Mouse (Mus musculus) embryonic facial prominence, embryonic 15.5 days (tissue): ENCODE measurements at regions not wholly inside any gene's neighbourhood (a gene's known extent, or its start where the extent isn't known, plus 50 kb on each side); places are given as distances from the start of the nearest gene placed in this dataset.

Experiments used
- ATAC-seq: fragments of 200-750 bp; cut with Nextera tagmentation; 2 replicates; pipeline ENCODE4 v1.8.0; 2017; ENCODE audit warnings: low read depth, moderate TSS enrichment; ENCODE audit not compliant: insufficient number of reproducible peaks, low FRiP score, low TSS enrichment
- H3K27ac ChIP-seq: fragments of 300-500 bp; sonication (generic); replicated peaks from 2 replicates; pipeline ENCODE4 v1.5.1; 2015; ENCODE audit warnings: mild to moderate bottlenecking, inconsistent platforms
- H3K27me3 ChIP-seq: fragments of 300-500 bp; sonication (generic); 2 replicates; pipeline ENCODE4 v1.6.1; 2015; ENCODE audit warnings: inconsistent platforms
- H3K36me3 ChIP-seq: fragments of 300-500 bp; sonication (generic); 2 replicates; pipeline ENCODE4 v1.6.1; 2015; ENCODE audit warnings: mild to moderate bottlenecking, inconsistent platforms
- H3K4me1 ChIP-seq: fragments of 300-500 bp; sonication (generic); 2 replicates; pipeline ENCODE4 v1.6.1; 2015; ENCODE audit warnings: inconsistent platforms
- H3K4me2 ChIP-seq: fragments of 300-500 bp; sonication (generic); replicated peaks from 2 replicates; pipeline ENCODE4 v1.6.1; 2015; ENCODE audit warnings: mild to moderate bottlenecking, inconsistent platforms
- H3K4me3 ChIP-seq: fragments of 300-500 bp; sonication (generic); replicated peaks from 2 replicates; pipeline ENCODE4 v1.5.1; 2015; ENCODE audit warnings: mild to moderate bottlenecking, inconsistent platforms
- H3K9ac ChIP-seq: fragments of 300-500 bp; sonication (generic); 2 replicates; pipeline ENCODE4 v1.6.1; 2015; ENCODE audit warnings: inconsistent platforms
- H3K9me3 ChIP-seq: fragments of 300-500 bp; sonication (generic); replicated peaks from 2 replicates; pipeline ENCODE4 v1.6.1; 2016; ENCODE audit warnings: inconsistent platforms
- WGBS: fragments of 180-500 bp; shearing (Covaris S2); methylation state at CpG from one replicate; pipeline ENCODE4 v1.1.7; 2015; 5-methylcytosine and 5-hydroxymethylcytosine counted together

DNA sequence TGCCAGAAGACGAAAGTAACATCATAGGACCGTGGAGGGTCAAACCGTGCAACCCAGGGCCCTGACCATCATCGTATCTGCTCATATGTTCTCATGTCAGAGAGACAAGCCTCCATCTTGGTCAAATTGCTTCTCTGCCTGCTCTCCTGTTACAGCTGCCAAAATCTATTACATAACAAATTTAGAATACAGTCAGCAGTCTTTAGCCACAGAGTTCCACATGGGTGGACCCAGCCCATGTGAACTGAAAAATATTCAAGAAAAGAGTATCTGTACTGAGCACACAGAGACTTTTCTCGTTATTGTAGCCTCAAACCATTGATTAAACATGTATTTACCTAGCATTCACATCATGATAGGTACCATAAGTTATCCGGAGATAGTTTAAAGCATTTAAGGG, 155.2 kb upstream of the Haao start:
- Histone ChIP-seq H3K9ac (no peak overlapping the region), H3K9me3 (no peaks in the 10 kb centered on the region), H3K4me1 (peaks cover 35% of the 10 kb centered on the region), H3K36me3 (no peaks in the 10 kb centered on the region), H3K27me3 (no peaks in the 10 kb centered on the region), H3K4me2 (no peak overlapping the region), H3K27ac (peak overlapping the region; percentile 86), H3K4me3 (no peak overlapping the region)
- 72% methylated on average over 6 of the region's 6 CpGs for WGBS
- no peak for ATAC-seq

DNA sequence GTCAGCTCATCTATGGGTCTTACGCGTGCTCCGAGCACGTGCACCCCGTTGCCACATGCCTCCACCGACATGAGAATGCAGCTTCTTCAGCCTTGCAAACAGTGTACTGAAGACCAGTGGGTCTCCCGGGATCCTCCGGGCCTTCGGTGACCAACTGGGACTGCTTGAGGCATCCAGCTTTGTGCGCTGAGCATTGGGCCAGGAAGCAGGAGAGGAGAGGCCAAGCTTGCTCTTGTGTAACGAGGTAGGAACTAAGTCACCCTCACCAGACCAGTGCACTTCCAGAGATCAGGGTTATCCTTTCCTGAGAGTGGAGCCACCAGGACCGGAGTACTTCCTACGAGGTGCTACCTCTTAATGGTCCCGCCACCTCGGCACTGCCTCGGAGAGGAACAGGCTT, 154.6 kb upstream of the Haao start:
- no peak for ATAC-seq
- Histone ChIP-seq H3K27me3 (no peaks in the 10 kb centered on the region), H3K4me3 (no peak overlapping the region), H3K36me3 (no peaks in the 10 kb centered on the region), H3K9me3 (no peaks in the 10 kb centered on the region), H3K4me1 (peaks cover 36% of the 10 kb centered on the region), H3K9ac (no peak overlapping the region), H3K27ac (peak overlapping the region; percentile 86; the same call in 1 of the 2 replicates), H3K4me2 (no peak overlapping the region)
- 95% methylated on average over 16 of the region's 16 CpGs for WGBS

DNA sequence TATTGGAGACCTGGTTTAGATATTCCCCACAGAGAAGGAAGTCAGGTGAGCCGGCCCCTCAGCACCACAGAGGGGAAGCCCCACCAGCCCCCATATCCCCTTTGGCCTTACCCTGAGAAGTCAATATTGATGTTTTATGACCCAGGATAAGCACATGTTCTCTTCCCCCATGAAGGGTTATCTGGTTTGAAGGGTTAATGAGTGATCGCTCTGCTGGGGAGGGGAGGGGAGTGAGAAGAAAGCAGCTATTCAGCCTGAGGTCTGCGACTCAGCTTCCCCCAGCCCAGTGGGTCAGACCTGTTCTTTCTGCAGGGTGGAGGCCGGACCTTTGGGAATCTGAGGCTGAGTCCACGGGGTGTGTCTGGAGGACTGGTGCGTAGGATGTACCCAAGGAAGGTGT, 152.4 kb upstream of the Haao start:
- no peaks in the 10 kb centered on the region for H3K9me3 ChIP-seq
- H3K27ac ChIP-seq: no peak overlapping the region
- no peaks in the 10 kb centered on the region for H3K27me3 ChIP-seq
- peaks cover 33% of the 10 kb centered on the region for H3K4me1 ChIP-seq
- no peak for ATAC-seq
- no peak overlapping the region for H3K9ac ChIP-seq
- H3K36me3 ChIP-seq: no peaks in the 10 kb centered on the region
- no peak overlapping the region for H3K4me3 ChIP-seq
- H3K4me2 ChIP-seq: no peak overlapping the region
- WGBS: 62% methylated on average over 6 of the region's 6 CpGs

DNA sequence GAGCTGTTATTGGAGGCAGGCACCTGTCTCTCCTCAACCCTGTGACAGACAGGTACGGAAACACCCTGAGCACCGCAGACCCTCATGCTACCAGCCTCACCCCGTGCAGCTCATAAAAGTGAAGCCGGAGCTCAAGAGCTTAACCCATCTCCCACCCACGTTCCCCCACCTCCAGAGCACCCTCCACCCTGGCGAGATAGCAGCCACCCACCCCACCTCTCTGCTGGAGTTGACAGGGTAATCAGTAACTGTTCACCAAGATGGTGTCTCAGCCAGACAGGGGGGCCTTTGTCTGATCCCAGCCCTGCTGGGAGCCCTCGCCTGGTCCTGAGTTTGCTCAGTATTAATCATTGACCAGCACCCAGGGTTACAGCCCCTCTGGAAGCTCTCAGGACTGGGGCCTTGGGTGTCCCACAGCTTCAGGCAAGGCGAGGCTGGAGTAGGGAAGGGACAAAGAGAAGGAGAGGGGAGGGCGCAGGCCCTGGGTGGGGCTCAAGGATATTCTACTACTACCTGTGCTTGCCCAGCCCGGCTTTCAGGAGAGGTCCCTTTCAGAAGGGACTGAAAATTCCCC, 151.3 kb upstream of the Haao start:
- H3K4me1 ChIP-seq: peaks cover 23% of the 10 kb centered on the region
- H3K4me2 ChIP-seq: no peak overlapping the region
- ATAC-seq: no peak
- no peak overlapping the region for H3K27ac ChIP-seq
- 77% methylated on average over 10 of the region's 10 CpGs for WGBS
- H3K9me3 ChIP-seq: no peaks in the 10 kb centered on the region
- H3K27me3 ChIP-seq: no peaks in the 10 kb centered on the region
- no peaks in the 10 kb centered on the region for H3K36me3 ChIP-seq
- H3K4me3 ChIP-seq: no peak overlapping the region
- no peak overlapping the region for H3K9ac ChIP-seq

DNA sequence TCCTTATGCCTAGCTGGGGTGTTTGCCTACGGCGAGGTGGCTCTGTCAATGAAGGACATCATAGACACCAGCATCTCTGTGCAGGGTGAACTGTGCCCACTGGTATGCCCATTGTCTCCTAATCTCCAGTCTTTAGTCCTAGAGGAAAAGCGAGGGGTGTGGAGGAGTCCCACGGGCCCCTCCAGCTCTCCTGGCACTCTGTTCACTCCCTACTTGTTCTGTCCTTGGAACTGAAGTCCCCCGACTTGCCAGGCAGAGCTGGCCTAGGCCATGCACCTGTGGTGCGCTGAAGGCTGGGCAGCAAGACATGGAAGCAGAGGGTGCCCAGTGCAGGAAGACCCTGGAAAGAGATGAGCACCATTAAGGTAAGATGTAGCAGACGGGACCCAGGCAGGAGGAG, 150.6 kb upstream of the Haao start:
- no peaks in the 10 kb centered on the region for H3K27me3 ChIP-seq
- no peaks in the 10 kb centered on the region for H3K9me3 ChIP-seq
- no peak for ATAC-seq
- no peaks in the 10 kb centered on the region for H3K36me3 ChIP-seq
- H3K4me2 ChIP-seq: no peak overlapping the region
- H3K4me3 ChIP-seq: no peak overlapping the region
- H3K4me1 ChIP-seq: peaks cover 17% of the 10 kb centered on the region; the same call in 1 of the 2 replicates
- 88% methylated on average over 7 of the region's 7 CpGs for WGBS
- H3K27ac ChIP-seq: no peak overlapping the region
- H3K9ac ChIP-seq: no peak overlapping the region

DNA sequence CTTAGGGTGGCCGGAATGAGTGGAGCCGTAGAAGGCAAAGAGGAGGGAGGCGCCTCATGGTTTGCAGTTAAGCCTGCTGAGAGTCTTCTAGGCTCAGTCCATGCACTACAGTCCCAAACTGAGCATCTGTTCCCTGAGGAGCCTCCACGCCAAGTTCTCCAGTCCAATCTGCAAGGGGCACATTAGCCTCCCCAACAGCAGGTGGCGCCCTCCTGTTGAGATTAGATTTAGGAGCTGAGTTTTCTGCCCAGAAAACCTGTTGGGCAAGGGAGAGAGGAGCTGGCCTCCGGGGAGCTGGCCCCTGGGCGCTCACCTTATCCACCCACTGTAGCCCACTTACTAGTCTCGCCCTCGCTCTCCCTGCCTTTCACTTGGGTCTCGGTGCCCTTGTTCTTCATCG, 150.0 kb upstream of the Haao start:
- Histone ChIP-seq H3K27ac (no peak overlapping the region), H3K27me3 (no peaks in the 10 kb centered on the region), H3K36me3 (no peaks in the 10 kb centered on the region), H3K4me3 (no peak overlapping the region), H3K9ac (no peak overlapping the region), H3K9me3 (no peaks in the 10 kb centered on the region), H3K4me1 (peaks cover 11% of the 10 kb centered on the region; the same call in 1 of the 2 replicates), H3K4me2 (no peak overlapping the region)
- 80% methylated on average over 11 of the region's 11 CpGs for WGBS
- ATAC-seq: no peak

DNA sequence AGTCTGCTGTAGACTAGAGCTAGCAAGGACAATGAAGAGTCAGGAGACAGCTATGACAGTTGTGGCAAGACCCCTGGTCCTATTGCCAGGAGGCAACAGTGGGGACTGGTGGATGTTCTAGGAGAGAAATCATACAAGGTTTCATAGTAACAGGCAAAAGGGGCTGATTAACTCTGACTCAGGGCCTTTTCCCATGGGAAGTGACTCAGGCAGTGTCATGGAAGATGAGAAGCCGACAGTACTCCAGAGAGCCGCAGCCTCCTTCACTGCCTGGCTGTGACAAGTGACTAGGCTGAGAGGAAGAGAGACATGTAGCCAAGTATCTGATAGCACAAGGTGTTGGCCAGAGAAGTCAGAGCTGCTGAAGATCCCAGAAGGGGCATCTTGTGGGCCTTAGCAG, 145.3 kb upstream of the Haao start:
- H3K27ac ChIP-seq: no peak overlapping the region
- 62% methylated on average over 2 of the region's 2 CpGs for WGBS
- no peaks in the 10 kb centered on the region for H3K36me3 ChIP-seq
- no peak overlapping the region for H3K4me3 ChIP-seq
- H3K4me2 ChIP-seq: no peak overlapping the region
- no peaks in the 10 kb centered on the region for H3K9me3 ChIP-seq
- peaks cover 37% of the 10 kb centered on the region for H3K4me1 ChIP-seq
- ATAC-seq: no peak
- no peak overlapping the region for H3K9ac ChIP-seq
- no peaks in the 10 kb centered on the region for H3K27me3 ChIP-seq

DNA sequence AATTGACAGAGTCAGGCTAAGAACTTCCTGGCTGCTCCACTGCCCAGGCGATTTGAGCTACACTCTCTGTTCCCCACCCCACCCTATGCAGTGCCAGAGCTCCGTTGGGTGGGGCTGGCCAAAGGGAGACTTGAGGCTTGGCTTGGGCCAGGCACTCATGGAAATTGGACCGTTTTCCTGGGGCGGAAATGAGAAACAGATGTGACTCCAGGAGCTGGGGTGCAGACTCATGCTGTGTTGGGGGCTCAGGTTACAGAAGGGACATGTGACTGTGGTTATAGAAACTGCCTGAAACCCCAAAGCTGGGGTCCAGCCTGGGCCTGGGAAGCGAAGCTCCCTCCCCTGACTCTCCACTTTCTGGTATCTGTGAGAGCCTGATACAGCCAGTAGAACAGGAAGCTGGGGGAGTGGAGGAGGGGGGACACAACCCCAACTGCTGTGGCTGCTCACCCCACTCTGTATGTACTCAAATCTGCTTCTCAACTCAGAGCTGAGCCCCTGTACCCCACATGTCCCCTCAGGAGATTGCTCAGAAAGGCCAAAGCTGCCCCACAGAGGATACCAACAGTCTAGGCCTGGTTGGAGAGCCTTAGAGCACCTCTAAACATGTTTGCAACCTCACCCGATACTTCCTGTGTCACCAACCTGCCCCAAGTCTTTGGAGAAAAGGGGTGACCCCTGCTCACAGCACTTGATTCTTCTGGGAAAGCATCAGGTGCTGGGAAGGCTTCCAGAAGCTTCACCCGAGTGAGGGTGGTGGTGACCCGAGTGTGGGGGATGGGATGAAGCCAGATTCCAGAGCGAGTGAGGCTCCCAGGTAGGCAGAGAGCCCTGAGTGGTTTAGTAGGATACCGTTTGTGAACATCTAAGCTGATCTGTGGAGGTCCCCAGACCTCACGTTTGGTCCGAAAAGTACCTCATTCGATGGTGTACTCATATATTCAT, 142.9 kb upstream of the Haao start:
- Histone ChIP-seq H3K4me2 (no peak overlapping the region), H3K36me3 (no peaks in the 10 kb centered on the region), H3K4me1 (peaks cover 56% of the 10 kb centered on the region), H3K4me3 (no peak overlapping the region), H3K27ac (peak overlapping the region; percentile 91), H3K27me3 (no peaks in the 10 kb centered on the region), H3K9ac (no peak overlapping the region), H3K9me3 (no peaks in the 10 kb centered on the region)
- 47% methylated on average over 13 of the region's 13 CpGs for WGBS
- peak; percentile 94 for ATAC-seq

DNA sequence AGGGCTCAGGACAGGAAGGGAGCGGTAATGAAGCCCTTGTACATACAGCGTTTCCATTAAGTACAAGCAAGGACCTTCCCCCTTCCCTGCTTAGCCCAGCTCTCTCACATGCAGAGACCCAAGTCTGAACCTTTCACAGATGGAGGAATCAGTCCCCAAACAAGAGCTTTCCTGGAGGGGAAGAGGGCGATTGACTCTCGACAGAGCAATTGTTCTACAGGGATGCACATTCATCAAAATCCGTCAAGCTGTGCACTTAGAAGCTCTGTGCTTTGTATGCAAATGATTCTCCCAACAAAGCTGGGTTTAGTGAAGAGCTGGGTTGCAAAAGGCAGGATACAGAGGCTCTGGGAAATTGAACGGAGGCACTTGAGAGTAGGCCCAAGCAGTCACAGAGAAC, 141.1 kb upstream of the Haao start:
- WGBS: 45% methylated on average over 6 of the region's 6 CpGs
- Histone ChIP-seq H3K4me3 (no peak overlapping the region), H3K27ac (peak overlapping the region; percentile 91), H3K9me3 (no peaks in the 10 kb centered on the region), H3K36me3 (no peaks in the 10 kb centered on the region), H3K27me3 (no peaks in the 10 kb centered on the region), H3K4me2 (no peak overlapping the region), H3K4me1 (peaks cover 73% of the 10 kb centered on the region), H3K9ac (no peak overlapping the region)
- no peak for ATAC-seq

DNA sequence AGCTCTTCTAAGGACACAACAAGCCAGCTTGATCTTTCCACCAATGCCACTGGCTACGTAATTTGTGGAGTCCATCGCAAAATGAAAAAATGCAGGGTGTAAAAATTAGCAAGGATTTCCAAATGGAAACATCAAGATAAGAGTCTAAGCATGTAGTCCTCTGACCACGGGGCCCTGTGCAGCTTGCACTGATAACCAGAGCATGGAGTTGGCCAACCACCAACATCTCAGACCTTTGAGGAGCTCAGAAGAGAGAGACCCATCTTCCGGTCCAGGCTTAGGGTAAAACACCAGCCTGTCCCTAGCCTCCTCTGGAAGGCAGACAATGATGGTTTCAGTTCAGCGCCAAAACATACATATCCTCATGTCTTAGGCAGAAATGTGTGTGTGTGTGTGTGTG, 140.4 kb upstream of the Haao start:
- Histone ChIP-seq H3K9me3 (no peaks in the 10 kb centered on the region), H3K27me3 (no peaks in the 10 kb centered on the region), H3K4me3 (no peak overlapping the region), H3K36me3 (no peaks in the 10 kb centered on the region), H3K4me1 (peaks cover 79% of the 10 kb centered on the region), H3K27ac (peak overlapping the region; percentile 91), H3K4me2 (no peak overlapping the region), H3K9ac (no peak overlapping the region)
- no peak for ATAC-seq
- 85% methylated on average over 5 of the region's 5 CpGs for WGBS

DNA sequence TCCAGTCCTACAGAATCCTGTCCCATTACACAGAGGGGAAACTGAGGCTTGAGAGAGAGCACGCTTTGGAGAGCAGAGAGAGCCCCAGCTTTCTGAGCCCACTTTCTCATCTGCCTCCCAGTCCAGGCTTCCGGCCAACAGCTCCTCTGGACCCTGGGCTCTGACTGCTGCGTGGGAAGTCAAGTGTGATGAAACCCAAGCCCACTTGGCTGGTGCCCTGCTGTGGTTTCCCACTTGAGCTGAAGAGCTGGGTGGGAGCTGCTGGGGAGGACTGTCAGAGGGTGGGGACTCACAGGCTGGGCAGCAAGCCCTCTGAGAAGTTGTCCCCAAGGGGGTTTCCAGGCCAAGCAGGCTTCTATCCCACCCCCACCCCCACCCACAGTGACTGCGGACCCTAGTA, 139.9 kb upstream of the Haao start:
- Histone ChIP-seq H3K4me1 (peaks cover 83% of the 10 kb centered on the region), H3K27ac (peak overlapping the region; percentile 91; the same call in 1 of the 2 replicates), H3K9me3 (no peaks in the 10 kb centered on the region)

More for the DNA sequence above, 139.9 kb upstream of the Haao start:
- Histone ChIP-seq H3K4me3 (no peak overlapping the region), H3K4me2 (no peak overlapping the region), H3K27me3 (no peaks in the 10 kb centered on the region), H3K9ac (no peak overlapping the region), H3K36me3 (no peaks in the 10 kb centered on the region)
- no peak for ATAC-seq
- 78% methylated on average over 4 of the region's 4 CpGs for WGBS
